Mouse (Mus musculus) retina, adult 2 months (tissue): ENCODE measurements around the gene BC048562.

ENCODE experiments used
- DNase-seq: peaks from one replicate; pipeline ENCODE4 v3.0.0-alpha.2; 2012; ENCODE audit warnings: low read depth, low spot score

BC048562 gene

DNA sequence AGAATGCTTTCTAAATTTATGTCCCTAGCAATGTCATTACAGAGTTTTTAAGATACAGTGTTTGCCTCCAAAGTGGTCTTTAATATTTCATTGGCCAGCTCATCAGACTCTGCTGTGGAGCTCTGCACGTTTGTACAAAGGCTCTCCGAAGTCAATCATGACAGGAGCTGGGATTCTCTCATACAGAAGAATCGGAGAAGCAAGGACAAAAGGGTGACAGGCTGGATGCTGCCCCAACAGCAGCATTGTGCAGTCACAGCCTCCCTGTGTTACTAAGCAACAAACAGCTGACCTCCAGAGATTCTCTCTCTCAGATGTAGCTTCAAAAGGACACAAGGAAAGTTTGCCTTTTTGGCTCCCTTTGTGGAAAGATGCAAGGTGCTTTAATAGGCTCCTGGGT lies at the start of gene BC048562:
TSS of gene BC048562 (plus strand) at position 301 of the 400 bp plus-strand sequence.
- DNase-seq: no peak

DNA sequence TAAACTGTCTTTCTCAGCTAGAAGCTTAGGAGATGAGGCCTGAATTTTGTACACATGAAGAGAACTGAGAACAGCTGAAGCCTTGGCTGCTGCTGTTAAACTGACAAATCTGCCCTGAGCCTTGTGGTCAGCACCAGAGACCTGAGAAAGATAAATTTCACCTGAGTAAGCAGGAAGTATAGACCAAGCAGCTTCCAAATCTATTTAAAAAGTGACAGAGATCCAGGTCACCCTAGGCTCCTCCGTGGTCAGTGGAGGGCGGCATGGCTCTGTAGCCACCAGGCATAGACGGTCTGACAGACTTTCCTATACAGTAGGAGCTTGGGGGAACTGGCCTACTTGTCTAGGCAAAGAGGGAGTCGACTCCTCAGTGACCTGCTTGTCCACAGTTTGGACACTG lies 49.5 kb upstream of the BC048562 start:
- DNase-seq: no peak

DNA sequence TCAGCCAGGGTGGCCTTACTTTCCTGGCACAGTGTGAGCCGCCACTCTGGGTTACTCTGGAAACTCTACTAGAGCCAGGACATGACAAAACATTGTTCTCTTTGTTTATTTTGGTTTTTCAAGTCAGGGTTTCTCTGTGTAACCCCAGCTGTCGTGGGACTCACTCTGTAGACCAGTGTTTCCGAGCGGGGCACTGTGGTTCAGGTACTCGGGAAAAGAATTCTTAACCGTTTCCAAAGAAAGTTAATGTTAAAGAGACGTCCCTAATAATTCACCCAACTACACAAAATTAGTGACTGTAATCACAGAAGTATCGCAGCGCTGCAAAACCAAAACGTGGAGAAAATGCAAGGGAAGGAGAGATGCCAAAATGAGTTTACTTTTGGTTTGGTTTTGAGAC lies 47.7 kb upstream of the BC048562 start:
- DNase-seq: no peak

DNA sequence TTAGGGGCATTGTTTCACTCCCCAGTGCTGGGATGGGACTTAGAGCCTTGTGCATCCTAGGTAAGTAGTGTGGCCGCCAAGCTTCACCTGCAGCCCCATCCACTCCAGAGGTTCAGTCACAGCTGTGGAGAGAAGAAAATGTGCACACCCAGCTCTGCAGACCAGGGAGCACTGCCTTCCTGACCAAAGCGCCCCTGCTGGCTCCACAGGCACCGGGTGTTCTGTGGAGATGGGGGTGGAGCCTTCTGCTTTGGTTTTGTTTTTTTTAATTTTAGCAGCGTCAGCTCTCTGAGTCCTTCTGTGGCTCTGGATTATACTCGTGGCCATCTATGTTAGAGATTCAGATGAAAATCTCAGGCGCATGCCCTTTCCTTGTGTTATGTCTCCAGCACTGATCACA lies 47.1 kb upstream of the BC048562 start:
- DNase-seq: no peak

DNA sequence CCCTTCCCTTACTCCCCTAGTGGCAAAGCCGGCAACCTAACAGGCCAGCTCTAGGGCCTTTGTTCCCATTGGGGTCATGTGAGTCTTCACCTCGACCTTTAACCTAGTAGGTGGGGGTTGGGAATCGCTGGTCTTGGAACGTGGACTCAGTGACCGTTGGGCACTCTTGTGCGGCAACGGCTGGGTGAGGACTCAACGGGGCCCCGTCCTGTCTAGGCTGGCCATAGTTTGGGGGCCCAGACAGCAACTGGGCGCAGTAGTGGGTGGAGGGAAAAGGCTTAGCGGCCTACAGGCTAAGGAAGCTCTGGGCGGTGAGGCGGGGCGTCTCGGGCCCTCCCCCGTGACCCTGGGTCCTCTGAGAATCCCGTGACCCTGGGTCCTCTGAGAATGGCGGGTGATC lies 43.6 kb upstream of the BC048562 start, which contains the start of gene 1700102P08Rik:
TSS of gene 1700102P08Rik (plus strand) at position 130 of the 400 bp plus-strand sequence.
- no peak for DNase-seq

DNA sequence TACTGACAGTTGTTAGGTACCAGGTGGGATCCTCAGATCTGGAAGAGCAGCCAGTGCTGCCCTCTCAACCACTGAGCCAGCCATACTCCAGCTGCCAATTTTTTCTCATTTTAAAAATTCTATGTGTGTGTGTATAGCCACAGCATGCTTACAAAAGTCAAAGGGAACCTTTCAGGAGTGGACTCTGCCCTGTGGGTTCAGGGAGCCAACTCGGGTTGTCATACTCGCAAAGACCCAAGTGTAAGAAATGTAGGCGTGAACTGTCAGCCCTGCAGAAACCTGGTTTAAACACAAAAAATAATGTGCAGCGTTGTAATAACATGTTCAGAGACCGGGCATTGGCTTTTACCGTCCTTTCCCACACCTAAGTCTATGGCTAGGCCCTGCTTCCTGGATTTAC lies 42.1 kb upstream of the BC048562 start:
- no peak for DNase-seq

DNA sequence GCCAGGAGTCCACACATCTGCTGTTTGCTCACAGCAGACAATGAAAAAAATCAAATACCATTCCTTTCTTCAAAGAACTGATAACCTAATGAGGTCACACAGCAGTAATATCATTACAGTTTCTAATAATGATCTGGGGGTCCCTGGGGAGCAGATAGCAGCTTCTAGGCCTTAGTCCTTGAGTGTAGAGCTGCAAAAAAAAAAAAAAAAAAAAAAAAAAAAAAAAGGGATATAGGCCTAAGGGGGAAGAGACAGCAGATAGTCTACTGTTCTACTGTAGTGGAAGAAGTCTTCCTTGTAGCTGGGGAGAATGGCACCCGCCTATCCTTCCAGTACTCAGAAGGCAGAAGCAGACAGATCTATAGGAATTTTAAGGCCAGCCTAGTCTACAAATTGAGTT lies 40.9 kb upstream of the BC048562 start:
- no peak for DNase-seq

DNA sequence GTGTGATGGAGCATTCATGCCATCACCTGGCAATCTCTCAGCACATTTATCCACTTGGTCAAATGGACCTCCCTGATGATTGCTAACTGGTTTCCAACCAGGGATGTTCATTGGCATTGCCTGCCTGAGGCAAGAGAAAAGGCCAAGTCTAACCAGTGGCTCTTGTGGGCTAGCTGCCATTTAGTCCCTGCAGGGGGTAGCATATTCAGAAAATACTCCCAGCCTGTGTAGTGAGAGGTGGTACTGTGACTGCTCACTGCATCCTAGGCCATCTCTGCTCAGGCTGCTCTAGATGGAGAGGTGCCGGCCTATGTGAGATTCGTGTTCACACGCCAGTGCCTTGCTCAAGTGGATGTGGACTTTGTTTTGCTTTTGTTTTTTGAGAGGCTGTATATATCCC lies 38.0 kb upstream of the BC048562 start:
- no peak for DNase-seq

DNA sequence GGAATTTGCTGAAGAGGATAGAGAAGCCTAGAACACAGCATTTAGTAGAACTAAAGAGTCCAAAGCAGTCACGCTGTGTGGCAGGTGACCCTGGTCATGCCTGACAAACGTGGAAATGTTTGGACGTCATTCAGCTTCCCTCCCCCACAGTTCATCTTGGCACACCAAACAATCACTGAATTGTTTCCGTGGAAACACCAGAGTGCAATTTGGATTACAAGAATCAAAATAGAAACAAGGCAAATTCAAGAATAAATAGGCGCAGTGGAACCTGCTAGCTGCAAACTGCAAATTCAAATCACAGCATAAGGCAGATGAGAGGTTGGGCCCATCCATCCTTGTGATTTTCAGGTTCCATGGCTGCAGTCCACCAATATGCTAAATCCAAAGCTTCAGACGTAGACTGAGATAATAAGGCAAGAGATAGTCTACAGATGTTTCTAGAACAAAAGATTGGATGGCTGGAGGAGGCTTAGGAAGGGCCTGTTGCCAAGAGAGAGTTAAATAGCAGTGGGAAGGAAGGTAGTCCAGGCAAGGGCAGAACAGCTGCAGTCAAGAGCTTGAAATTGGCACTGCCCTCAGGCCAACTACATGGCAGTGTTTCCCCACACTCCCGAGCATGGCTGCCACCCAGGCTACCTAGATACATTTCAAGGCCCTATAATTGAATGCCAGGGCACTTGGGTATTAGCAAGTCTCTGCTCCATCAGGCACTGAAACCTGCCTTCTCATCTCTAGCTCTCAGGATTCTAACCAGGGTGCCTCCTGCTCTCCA lies 34.9 kb upstream of the BC048562 start:
- DNase-seq: no peak

DNA sequence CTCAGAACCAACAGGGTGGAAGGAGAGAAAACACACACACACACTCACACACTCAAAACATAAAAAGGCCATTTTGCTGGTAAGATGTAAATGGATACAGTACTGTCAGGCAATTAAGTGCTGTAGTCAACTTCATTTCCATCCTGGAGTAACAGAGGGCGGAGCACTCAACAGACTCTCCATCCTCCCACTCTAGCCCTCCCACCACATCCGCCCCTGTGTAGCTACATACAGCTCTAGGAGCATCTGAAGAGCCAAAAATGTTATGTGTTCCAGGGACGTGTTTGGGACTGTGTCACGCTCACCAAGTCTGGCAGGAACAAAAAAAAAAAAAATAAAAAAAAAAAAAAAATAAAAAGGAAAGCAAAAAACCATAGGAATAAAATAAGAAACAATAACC lies 33.2 kb upstream of the BC048562 start:
- DNase-seq: no peak

DNA sequence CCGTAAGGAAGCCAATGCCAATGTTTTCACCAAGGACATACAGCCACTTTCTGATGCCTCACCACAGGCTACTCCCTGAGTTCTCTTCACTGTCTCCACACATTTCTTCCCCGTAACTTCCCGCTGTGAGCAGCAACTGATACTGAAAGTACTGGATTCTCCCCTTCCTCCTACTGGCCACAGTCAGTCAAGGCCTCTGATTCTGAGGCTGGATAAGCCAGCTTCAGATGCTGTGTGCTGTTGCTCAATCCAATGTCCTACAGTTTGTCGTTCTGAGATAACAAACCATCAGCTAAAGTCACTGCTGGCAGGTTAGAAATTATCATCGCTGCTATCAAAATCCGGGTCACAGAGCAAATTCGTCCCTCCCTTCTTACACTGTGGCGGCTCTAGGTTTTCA lies 31.8 kb upstream of the BC048562 start:
- no peak for DNase-seq

DNA sequence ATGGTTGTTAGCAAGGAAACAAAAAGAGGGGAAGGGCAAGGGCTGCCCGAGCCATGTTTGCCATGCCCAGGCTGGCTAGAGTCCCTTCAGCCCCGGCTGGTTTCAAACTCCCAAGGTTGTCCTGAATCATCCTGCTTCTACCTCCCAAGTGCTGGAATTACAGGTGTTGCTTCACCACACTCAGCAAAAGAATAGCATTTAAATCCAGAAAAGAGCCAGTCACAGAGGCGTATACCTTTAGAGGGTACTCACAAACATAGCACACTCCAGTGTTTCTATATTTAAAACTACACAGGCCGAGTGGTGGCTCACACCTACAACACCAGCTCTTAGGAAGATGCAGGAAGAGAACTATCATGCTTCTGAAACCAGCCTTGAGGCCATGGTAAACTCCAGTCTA lies 26.7 kb upstream of the BC048562 start:
- no peak for DNase-seq

DNA sequence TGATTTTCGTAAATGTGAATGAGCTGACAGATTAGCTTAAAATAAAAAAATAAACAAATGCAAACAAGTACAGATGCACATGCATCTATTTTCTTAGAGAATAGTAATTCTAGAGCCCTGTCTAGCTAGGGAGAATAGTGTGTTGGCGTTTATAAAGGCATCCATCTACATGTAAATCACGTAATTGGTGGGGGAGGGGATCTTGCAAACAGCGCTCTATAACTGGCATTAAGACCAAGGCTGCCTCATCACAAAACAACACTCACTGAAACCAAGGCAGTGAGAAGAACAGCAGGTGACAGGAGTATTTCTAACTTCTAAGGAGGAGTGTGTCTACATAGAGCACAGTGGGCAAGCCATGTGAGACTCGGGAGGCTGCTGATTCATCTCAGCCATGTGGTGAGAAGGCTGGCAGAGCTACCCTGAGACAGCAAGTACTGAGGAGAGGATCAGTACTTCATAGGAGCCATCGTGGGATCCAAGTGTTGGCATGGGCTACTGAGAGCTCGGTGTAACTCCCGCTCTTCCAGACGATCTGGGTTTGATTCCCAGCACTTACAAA lies 24.8 kb upstream of the BC048562 start:
- no peak for DNase-seq

DNA sequence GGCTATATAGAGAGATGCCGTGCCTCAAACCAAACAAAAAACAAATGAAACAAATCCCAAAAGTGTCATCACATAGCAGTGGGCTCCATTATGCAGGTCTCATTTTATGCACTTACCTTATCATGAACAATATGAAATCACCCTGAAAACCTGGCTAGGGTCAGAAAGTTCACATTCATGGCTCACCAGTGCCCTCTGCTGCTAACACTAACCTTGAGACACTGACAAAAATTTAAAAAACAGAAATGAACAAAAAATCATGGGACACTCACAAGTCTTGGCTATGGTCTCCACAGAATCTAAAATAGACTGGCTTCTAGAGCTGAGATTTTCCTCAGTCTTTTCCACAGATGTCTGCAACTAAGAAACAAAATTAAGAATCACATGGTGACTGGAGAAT lies 24.1 kb upstream of the BC048562 start:
- DNase-seq: no peak

DNA sequence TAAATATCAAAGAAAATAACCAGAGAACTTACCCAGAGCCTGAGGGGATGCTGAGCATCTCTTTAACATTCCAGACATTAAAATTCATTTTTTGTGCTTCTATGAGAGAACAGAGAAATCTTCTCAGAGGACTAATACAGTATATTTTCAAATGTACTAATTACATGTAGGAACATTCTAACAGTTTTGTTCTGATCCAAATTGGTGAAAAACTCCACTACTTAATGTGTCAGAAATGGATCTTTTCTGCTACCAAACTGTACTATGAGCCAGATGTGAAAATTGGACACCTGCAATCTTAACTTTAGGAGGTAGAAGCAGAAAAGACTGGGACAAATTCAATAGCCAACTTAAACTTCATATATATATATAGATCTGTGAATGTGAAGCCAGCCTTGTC lies 7.9 kb upstream of the BC048562 start, which contains the start of gene Ccdc36:
TSS of gene Ccdc36 (minus strand) at position 101 of the 400 bp plus-strand sequence.
- no peak for DNase-seq

DNA sequence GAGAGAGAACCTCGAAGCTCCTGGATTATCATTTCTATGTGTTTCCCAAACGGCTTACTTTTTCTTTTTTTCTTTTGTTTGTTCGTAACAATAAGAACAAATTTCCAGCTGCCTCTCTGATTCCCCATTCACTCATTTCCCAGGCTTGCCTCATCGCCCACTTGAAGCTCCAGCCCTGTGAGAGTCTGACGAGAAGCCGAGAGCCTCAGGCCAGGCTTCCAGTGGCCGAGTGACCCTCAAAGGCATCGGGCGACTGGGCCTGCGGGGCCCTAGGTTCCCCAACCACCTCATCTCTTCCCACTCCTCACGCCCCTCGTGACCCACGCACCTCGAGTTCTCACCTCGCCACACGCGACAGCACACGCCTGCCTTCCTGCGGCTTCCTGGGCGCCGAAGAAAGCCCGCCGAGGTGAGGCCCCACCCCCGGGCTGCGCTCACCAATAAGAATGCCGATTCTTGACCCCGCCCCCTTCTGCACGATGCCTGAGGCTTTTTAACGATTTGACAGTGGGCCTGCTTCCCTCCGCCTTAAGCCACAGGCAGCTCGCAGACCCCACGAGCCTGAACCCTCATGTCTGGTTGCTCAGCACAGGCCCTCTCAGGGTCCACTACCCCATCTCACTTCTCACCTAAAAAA lies 4.7 kb upstream of the BC048562 start:
- DNase-seq: no peak

DNA sequence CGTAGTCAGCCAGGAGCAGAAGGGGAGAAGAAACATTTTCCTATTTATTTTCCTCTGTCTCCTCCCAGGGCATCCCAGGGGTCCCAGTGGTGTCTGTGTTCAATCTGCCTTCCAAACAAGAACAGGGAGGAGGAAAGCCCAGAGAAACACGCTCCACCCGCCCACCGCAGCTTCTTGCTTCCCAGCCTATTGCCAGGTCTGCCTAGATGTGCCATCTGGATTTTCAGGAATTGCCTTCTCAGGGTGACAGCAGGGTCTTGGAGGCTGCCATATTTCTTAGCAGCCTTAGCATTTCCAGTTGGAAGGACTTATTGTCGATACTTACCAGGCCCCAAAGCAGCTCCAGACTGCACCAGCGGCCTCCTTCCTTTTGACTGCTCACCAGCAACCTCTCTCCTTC lies 2.9 kb downstream of the BC048562 start:
- no peak for DNase-seq

DNA sequence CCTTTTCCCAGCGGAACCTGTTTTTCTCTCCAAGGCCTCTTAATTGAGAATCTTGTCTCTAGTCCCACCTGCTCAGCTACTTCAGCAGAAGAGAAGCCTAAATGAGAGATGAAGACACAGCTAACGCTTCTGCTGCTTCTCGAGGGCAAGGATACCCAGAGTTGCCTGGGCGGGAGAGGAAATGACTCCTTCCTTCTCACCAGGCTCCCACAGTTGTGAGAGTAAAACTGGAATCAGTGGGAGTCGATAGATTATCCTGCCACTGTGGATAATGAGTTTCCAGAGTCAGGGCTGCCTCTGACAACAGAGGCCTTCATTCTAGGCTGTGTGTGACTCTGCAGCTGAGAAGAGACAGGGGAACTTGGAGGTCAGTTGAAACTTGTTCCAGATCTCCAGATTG lies 4.2 kb downstream of the BC048562 start:
- DNase-seq: no peak

DNA sequence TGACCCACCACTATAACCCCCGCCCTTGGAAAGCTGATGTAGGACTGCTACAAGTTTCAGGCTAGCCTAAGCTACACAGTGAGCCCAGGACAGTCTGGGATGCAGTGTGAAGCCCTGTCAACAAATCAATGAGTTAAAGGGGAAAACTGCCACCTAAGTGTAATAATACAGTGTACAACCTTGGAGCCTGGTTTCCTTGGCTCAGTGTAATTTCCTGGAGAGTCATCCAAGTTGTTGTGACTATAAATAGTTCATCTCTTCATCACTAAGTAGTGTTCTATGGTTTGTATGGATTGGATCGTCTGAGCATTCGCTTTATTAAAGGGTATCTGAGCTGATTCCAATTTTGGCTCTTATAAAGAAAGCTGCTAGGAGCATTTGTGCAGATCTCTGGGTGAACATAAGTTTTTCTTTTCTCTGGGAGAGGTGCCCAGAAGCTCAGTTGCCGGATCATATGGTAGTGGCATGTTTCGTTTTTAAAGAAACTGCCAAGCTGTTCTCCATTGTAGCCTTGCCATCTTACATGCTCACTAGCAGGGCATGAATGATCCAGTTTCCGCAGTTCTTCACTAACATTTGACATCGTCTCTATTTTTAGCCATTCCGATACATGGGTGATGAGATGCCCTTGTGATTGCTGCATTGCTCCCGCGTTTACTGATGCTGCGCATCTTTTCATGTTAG lies 5.1 kb downstream of the BC048562 start:
- no peak for DNase-seq

DNA sequence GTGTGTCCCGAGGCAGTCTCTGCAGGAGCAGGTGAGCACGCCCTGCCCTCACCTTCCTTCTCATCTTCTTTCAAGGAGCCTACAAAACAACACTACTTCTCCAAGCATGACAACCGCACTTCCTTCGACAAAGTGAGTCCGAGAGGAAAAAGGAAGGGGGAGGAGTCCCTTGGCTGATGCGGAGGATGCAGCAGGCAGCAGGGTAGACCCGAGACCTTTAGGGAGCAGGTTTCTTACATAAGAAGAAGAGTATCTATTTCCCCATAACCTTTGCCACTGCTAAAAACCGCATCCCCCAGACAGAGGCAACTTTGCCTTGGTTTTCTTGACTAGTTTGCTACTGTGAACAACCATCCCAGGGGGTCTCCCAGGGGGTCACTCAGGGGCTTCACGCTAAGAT lies 8.8 kb downstream of the BC048562 start:
- DNase-seq: no peak

DNA sequence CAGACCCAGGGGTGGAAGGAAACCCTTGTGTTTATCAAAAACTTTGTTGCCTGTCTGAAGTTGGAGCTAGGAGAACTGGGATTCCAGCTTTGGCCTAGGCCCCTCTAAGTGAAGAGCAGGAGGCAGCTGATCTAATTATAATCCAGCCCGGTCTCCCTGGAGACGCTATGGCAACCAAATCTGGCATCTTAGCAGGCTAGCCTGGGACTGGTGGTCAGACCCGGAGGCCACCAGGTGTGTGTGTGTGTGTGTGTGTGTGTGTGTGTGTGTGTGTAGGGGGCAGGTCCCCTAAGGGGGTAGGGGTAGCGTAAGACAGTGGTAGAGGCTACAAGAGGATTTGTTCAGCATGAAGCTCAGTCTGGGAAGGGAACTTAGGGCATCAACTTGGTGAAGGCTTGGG lies 13.6 kb downstream of the BC048562 start:
- peak; percentile 86 for DNase-seq
